Mouse (Mus musculus) ovary, adult 18-20 months (tissue): ENCODE measurements around the gene Fut11.

Experiments used
- DNase-seq: peaks from one replicate; pipeline ENCODE4 v3.0.0; 2022; ENCODE audit warnings: low spot score, mixed read lengths

Gene Fut11

DNA sequence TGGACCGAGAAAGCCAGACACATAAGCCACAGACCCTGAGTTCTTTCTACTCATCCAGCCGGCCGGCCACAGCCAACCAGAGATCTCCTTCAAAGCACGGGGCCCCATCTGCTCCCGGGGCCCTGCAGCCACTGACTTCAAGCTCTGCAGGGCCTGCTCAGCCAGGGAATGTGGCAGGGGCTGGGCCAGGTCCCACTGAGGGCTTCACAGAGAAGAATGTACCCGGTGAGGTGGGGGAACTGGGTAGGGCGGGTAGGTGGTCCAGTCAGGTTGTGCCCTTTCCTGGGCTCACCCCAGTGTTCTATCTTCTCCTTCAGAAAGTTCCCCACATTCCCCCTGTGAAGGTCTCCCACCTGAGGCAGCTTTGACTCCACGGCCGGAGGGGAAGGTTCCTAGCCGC, 23.7 kb downstream of the Fut11 start:
- no peak for DNase-seq

- no peak for DNase-seq
These were observed 25.0 kb downstream of the Fut11 start for GRCm38 (mm10) chr14:20719767-20720166.

DNA sequence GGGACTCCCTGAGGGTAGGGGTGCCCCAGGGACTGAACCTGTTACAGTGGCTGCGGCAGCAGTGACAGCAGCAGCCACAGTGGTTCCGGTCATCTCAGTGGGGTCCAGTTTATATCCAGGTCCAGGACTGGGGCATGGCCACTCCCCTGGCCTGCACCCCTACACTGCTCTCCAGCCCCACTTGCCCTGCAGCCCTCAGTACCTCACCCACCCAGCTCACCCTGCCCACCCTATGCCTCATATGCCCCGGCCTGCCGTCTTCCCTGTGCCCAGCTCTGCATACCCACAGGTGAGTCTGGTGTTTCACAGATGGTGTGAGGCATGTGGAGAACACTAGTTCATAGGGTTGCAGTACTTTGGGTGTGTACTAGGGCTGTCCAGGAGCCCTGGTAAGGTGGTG, 26.6 kb downstream of the Fut11 start:
- no peak for DNase-seq

GRCm38 (mm10) chr14:20723006-20723405, 28.2 kb downstream of the Fut11 start:
- DNase-seq, result no peak

GRCm38 (mm10) chr14:20724043-20724442, 29.3 kb downstream of the Fut11 start:
- DNase-seq, result no peak

DNA sequence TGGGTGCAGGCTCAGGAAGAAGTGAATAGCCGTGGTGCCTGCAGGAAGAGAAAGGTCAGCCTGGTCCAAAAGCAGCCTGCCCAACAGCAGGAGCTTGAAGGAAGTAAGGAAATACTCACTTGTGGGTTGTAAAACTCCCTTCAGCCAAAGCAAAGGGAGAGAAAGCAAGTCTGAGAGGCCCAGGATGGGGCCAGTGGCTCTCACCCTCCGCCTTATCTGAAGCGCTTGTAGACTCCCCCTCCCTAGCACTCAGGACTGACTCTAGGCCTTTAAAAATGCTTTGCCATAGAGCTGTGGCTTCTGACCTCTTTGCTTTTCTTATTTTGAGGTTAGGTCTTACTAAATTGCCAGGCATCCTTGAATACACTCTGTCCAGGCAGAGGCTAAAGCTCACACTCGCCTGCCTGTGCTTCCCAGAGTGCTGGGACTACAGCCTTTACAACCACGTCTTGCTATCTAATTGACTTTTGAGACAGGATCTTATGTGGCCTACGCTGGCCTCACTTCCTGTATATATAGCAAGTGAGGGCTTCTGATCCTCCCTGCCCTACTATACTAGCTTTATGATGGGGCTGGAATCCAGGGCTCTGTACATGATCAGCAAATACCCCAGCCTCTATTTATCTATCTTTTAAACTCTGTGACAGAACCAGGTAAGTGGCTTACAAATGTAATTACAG, 31.0 kb downstream of the Fut11 start:
- no peak for DNase-seq

DNA sequence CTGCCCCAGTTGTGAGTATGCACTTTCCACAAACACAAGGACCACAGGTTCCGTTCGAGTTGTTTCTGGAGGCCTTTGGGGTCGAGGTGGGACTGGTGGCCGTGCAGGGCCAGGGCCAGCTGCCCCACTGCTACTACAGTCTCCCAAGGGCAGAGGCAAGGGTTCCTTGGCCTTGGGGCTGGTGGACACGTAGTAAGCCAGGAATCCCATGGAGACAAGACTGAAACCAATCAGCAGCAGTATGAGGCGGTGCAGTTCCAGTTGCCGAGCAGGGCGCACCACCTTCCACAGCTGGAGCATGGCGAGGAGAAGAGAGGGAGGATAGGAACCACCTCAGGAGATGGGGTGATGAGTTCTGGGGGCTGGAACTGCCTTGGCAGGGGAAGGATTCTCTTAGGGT, 35.1 kb downstream of the Fut11 start:
- DNase-seq, result peak; percentile 52

GRCm38 (mm10) chr14:20730853-20731602, 36.3 kb downstream of the Fut11 start:
- no peak for DNase-seq

DNA sequence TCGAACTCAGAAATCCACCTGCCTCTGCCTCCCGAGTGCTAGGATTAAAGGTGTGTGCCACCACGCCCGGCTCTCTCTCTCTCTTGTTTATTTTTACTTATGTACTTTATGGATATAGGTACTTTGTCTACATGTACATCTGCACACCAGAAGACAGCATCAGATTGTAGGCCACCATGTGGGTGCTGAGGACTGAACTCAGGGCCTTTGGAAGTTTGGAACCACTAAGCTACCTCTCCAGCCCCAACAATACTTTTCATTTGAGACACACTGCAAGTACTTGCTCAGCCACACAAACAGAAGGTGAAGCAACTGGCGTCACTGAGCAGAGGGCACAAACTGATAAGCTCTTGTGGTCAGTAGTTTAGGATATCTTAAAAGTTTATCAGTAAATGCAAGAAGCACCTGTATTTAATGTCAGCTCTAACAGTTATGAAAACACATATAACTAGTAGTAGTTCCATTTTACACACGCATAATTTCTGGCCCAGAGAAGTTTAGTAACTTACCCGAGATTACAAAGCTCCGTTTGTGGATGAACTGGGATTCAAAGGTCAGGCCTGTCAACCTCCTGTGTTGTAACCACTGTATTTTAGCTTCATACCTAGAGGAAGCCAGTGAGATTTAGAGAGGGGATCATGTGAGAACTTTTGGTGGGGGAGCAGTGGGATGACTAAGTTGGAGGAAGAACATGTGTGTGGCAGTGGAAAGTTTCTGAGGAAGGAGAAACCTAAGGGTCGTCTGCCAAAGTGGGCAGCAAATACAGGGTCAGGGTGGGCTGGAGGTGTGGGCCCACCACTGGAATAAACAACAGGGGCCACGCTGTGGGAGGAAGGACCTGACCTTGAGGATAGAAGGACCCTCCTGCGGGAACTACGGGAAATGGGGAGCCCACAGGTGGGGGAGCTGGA, 38.5 kb downstream of the Fut11 start:
- DNase-seq, result no peak

DNA sequence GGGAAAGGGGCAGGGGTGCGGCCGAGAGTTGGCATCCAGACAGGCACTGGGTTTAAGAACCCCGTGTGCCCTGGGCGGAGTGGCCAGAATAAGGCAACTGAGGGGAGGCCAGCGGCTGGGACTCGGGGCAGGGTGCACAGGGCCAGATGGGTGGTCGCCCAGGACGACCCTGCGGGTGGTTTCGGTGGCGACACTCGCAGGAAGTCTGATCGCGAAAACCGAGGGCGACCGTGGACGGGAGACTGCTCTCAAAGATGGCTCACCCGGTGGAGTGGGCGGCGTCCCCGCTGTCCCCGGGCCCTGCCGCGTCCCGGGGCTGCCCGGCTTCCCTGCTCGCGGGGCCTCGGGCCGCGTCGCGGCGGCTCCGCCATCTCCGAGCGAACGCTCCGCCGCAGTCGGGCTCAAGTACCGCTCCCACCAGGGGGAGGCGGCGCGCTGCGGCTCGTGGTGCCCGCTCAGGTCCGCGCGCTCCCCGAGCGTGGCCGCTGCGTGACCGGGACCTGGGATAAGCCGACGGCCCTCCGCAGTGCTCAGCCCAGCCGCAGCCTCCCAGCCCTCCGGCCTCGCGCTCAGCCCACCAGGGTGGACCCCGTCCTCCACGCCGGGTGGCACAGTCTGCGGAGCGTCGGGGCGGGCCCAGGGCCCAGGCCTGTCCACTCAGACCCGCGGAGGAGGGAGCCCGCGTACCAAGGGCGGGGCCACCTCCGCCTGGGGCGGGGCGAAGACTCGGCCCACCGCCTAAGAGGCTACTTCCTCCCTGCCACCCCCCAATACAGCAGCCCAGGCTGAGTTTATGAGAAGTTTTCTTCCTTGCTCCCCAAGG, 39.4 kb downstream of the Fut11 start, which contains the start of gene Ndst2:
Gene Ndst2 (minus strand): TSS at position 611 of the 823 bp plus-strand sequence.
- DNase-seq, result peak; percentile 82

- DNase-seq, result no peak
These were observed 40.3 kb downstream of the Fut11 start for GRCm38 (mm10) chr14:20735052-20735451.

DNA sequence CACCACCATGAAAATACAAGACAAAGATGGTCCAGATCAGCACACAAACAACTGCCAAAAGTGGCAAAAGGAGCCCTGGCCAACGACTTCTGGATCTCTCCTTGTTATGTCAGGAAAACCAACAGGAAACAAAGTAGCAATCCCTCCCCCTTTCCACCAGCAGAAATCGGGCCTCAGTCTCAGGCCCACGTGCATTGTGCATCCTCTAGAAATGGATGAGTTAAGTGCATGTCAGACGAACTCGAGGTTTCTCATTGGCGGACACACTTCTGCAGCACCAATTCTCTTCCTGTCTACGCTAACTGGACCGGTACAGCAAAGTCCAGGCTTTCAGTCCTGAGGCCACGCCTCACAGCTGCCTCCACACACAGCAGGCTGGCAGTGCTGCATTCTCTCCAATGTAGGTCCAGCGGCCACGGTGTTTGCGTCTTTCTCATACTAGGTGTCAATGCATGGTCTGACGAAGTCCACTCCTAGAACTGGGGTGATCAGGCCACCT, 41.2 kb downstream of the Fut11 start:
- no peak for DNase-seq

DNA sequence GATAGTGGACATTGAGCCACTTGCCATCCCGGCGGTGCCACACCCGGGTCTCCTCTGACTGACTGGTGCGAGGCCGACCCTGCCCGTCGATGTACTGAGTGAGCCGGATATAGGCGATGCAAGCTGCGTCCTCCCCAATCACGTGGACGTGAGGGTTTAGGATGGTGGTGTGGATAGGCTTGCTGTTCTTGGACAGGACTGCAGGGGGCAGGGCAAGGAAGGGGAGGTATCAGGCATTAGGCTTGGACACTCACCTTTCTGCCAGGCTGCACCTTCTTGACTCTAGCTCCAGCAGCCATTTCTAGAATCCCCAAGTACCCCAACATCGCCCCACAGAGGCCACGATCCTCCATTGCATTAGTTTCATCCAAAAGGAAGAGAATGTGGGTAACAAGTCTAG, 42.5 kb downstream of the Fut11 start:
- no peak for DNase-seq

- no peak for DNase-seq
These were observed 43.7 kb downstream of the Fut11 start for GRCm38 (mm10) chr14:20738511-20738910.

- no peak for DNase-seq
These were observed 46.5 kb downstream of the Fut11 start for GRCm38 (mm10) chr14:20741301-20741700.

- DNase-seq, result no peak
These were observed 48.8 kb downstream of the Fut11 start for GRCm38 (mm10) chr14:20743614-20744013.

GRCm38 (mm10) chr14:20746935-20747334, 52.2 kb downstream of the Fut11 start:
- DNase-seq, result no peak

DNA sequence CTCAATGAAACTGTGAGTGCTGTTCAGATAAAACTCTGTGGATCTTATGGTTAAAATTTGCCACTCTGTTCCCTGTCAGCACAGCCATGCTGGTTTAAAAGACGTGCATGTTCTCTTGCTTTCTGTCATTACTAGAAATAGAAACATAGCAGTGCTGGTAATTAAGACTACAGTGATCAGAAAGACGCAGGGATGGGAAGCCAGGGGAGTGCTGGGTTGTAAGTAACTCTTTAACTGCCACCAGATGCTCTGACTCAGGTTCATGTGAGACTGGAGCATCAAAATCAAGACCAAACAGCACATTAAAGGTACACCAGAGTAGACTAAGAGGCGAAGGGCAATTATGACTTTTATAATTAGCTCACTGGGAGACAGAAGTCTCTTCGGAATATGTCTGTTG, 53.6 kb downstream of the Fut11 start:
- no peak for DNase-seq

DNA sequence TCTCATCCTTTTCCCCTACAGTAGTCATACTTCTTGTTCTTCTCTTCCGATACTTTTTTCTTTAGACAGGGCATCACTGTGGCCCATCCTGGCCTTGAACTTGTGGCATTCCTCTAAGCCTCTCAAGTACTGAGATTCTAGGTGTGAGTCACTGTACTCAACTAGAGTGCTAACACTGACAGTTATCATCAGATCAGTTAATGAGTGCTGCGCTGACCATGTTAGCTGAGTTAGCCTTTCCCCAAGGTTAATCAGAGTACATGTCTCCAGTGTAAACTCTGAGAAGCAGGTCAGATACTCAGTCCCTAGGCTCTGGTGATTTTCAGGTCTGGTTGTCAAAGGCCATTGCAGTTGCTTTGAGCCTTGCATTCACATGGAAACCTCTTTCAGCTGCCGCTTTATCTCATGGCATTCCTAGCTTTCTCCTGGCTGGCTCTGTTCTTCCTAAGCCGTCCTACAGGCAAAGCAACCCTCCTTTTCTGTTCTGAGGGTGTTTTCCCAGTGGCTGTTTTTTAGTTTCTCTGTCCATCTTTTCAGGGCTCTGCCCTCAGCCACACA, 54.8 kb downstream of the Fut11 start:
- DNase-seq, result no peak

DNA sequence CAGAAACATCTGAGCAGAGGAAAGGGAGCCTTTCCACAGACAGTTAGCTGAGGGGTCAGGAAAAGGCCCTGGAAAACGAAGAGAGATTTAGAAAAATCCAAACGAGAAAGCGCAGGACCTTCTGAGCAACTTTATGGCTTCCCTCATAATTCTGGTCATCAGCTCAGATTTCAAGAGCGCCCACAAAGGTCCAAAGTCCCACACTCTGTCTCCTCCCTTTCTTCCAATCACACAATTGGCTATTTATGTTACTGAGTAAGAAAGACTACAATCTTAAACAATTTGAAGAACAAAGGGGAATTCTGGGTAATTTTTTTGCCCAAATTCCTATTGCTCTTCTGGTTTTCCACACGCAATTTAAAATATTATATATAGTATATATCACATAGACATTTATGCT, 55.7 kb downstream of the Fut11 start:
- DNase-seq, result no peak
